Comparison of ENCODE assay signal across 21 mouse cellular contexts in genomic region chr3:61247344-61247743, GRCm38 (mm10).
A peak's percentile ranks its signal among the peaks of the same experiment; 100 is the strongest.
DNase-seq lines count a peak whose midpoint lies in the region; ATAC-seq and TF ChIP-seq lines count a peak whose summit lies in the region.
"Had no signal": no experiment of that assay in that cellular context is flagged by ENCODE, and none has a peak within 500 bp of the region (broad histone marks: within the 10 kb centered on the region; RNA-seq: fewer than 3 reads in every experiment).

No protein-coding gene starts in this region.

- no peaks in the 10 kb centered on the region for H3K36me3 ChIP-seq in heart, embryonic 12.5 days
- no peaks in the 10 kb centered on the region for H3K36me3 ChIP-seq in forebrain, postnatal 0 days (ENCODE audit: insufficient read depth)
- H3K36me3 ChIP-seq: embryonic facial prominence, embryonic 10.5 days; G1E; hindbrain, embryonic 10.5 days had no signal

- TF ChIP-seq CTCF in gastrocnemius, adult 2 months (IDR thresholded peaks at IDR 0.05) = no peak
- TF ChIP-seq CTCF in forebrain, postnatal 0 days (IDR thresholded peaks at IDR 0.05; ENCODE audit: low read depth) = no peak

- no peaks in the 10 kb centered on the region for H3K9me3 ChIP-seq in heart, embryonic 12.5 days (replicated peaks)
- no peaks in the 10 kb centered on the region for H3K9me3 ChIP-seq in forebrain, postnatal 0 days (ENCODE audit: low read length)
- H3K9me3 ChIP-seq: embryonic facial prominence, embryonic 10.5 days; forebrain, embryonic 13.5 days; G1E; hindbrain, embryonic 10.5 days had no signal

- H3K4me3 ChIP-seq in heart, embryonic 12.5 days = no peak overlapping the region
- no peak overlapping the region for H3K4me3 ChIP-seq in gastrocnemius, adult 2 months
- H3K4me3 ChIP-seq in forebrain, postnatal 0 days (ENCODE audit: low read depth, low read length) = no peak overlapping the region
- H3K4me3 ChIP-seq: embryonic facial prominence, embryonic 10.5 days; forebrain, embryonic 13.5 days; hindbrain, embryonic 10.5 days; layer of hippocampus, adult 2 months had no signal

- no peaks in the 10 kb centered on the region for H3K27me3 ChIP-seq in heart, embryonic 12.5 days (replicated peaks)
- no peaks in the 10 kb centered on the region for H3K27me3 ChIP-seq in forebrain, postnatal 0 days (ENCODE audit: insufficient read depth, low read length)
- H3K27me3 ChIP-seq: forebrain, embryonic 13.5 days had no signal

- no peak overlapping the region for H3K27ac ChIP-seq in heart, embryonic 12.5 days (ENCODE audit: poor library complexity, severe bottlenecking)
- no peak overlapping the region for H3K27ac ChIP-seq in gastrocnemius, adult 2 months
- H3K27ac ChIP-seq in forebrain, postnatal 0 days (ENCODE audit: low read depth, low read length) = no peak overlapping the region
- H3K27ac ChIP-seq: embryonic facial prominence, embryonic 10.5 days; forebrain, embryonic 13.5 days; hindbrain, embryonic 10.5 days; hindbrain, postnatal 0 days; layer of hippocampus, adult 2 months had no signal

- H3K4me1 ChIP-seq in heart, embryonic 12.5 days (replicated peaks) = no peaks in the 10 kb centered on the region
- H3K4me1 ChIP-seq in forebrain, postnatal 0 days (ENCODE audit: insufficient read depth) = no peaks in the 10 kb centered on the region
- H3K4me1 ChIP-seq: embryonic facial prominence, embryonic 10.5 days; forebrain, embryonic 13.5 days; hindbrain, embryonic 10.5 days had no signal

- no peak overlapping the region for H3K4me2 ChIP-seq in heart, embryonic 12.5 days
- H3K4me2 ChIP-seq in forebrain, postnatal 0 days (ENCODE audit: low read depth) = no peak overlapping the region
- H3K4me2 ChIP-seq: forebrain, embryonic 13.5 days had no signal

- no peak for ATAC-seq in heart, embryonic 12.5 days (ENCODE audit: insufficient number of reproducible peaks, low FRiP score)
- no peak for ATAC-seq in forebrain, postnatal 0 days
- ATAC-seq: forebrain, embryonic 13.5 days; hindbrain, postnatal 0 days; intestine, postnatal 0 days; liver, postnatal 0 days; midbrain, embryonic 16.5 days had no signal

- intact Hi-C loops in heart, postnatal 36 days (cut with DNase I) = no loop called here
- intact Hi-C loops in gastrocnemius, adult 2 months (cut with DNase I) = no loop called here

- peak; percentile 10 to 24 for DNase-seq in heart, postnatal 36 days
- DNase-seq in urinary bladder, postnatal 14 days (ENCODE audit: low spot score) = peak; percentile 6
- DNase-seq in urinary bladder, postnatal 36 days (ENCODE audit: low spot score in 2 of 2) = no peak
- DNase-seq in gastrocnemius, adult 2 months = peak; percentile 26
- DNase-seq in forebrain, postnatal 0 days = no peak
- no peak for DNase-seq in thymus, postnatal 4 days
- DNase-seq: adrenal gland, postnatal 36 days; cerebellum, adult 2 months; liver; liver, postnatal 0 days; right cerebral cortex, postnatal 4 days; thymus, adult 2 months had no signal

- WGBS in heart, embryonic 12.5 days = 41% methylated on average over 1 of the region's 1 CpGs
- 50% methylated on average over 1 of the region's 1 CpGs for WGBS in forebrain, postnatal 0 days

- no peak overlapping the region for H3K9ac ChIP-seq in heart, embryonic 12.5 days
- H3K9ac ChIP-seq in forebrain, postnatal 0 days = no peak overlapping the region
- H3K9ac ChIP-seq: forebrain, embryonic 13.5 days; liver, postnatal 0 days had no signal

Comparison
In these comparisons a context has a peak if more than half of its experiments do, and no peak if none do; other contexts are left out.
1. DNase-seq: peak in heart, postnatal 36 days (2 of 2), urinary bladder, postnatal 14 days (single experiment) and gastrocnemius, adult 2 months (single experiment); none in urinary bladder, postnatal 36 days (0 of 2), forebrain, postnatal 0 days (single experiment) and thymus, postnatal 4 days (single experiment).